Comparison of ENCODE assay signal across 15 mouse cellular contexts in the genomic region with DNA sequence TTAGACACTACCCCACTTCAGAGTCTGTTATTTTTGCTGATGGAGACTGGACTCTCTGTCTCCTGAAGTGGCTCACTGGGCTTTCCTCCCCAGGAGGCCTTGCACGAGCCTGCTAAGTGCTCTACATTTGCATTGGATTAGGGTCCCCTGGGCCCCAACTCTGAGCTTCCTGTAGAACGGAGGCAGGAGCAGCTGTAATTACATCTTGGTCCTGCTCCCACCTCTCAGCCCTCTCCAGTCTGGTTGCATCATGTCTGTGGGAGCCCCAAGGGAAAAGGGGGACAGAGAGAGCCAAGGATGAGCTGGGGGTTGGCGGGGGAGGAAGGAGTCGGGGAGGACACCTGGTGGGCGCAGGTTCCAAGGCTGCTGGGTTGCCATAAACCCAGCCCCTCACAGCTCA. TPM values are rescaled to one million over a fixed set of nuclear protein-coding genes. Genes with fewer than 3 reads are reported as not detected.
A peak's percentile ranks its signal among the peaks of the same experiment; 100 is the strongest.
DNase-seq lines count a peak whose midpoint lies in the region; ATAC-seq lines count a peak whose summit lies in the region.
"Had no signal": no experiment of that assay in that cellular context is flagged by ENCODE, and none has a peak within 500 bp of the region (broad histone marks: within the 10 kb centered on the region; RNA-seq: fewer than 3 reads in every experiment).

No protein-coding gene starts in this region.

- H3K79me2 ChIP-seq in macrophage (ENCODE audit: inconsistent target), result no peaks in the 10 kb centered on the region

- H3K4me1 ChIP-seq in neural tube, embryonic 13.5 days (replicated peaks), result peaks cover 38% of the 10 kb centered on the region
- H3K4me1 ChIP-seq in embryonic facial prominence, embryonic 14.5 days (ENCODE audit: control insufficient read depth, insufficient read depth, low read length), result peaks cover 15% of the 10 kb centered on the region

- H3K27me3 ChIP-seq in neural tube, embryonic 13.5 days, result no peaks in the 10 kb centered on the region
- no peaks in the 10 kb centered on the region for H3K27me3 ChIP-seq in embryonic facial prominence, embryonic 14.5 days (replicated peaks; ENCODE audit: control insufficient read depth, insufficient read depth, low read length)

- no peak for DNase-seq in neural tube, embryonic 10.5 days (ENCODE audit: extremely low spot score, low spot score)
- peak; percentile 84 for DNase-seq in embryonic facial prominence, embryonic 14.5 days (ENCODE audit: low spot score)
- DNase-seq in retina, embryonic 14.5 days (ENCODE audit: low spot score), result peak; percentile 49
- DNase-seq in adipocyte (ENCODE audit: low spot score), result no peak
- DNase-seq: cerebellum, adult 9-11 months; kidney, adult 9 months; liver, embryonic 13.5 days; right cerebral cortex, postnatal 14 days; thymus, postnatal 14 days had no signal

- H3K4me2 ChIP-seq in neural tube, embryonic 13.5 days, result no peak overlapping the region
- no peak overlapping the region for H3K4me2 ChIP-seq in embryonic facial prominence, embryonic 14.5 days (ENCODE audit: low read depth, low read length)
- H3K4me2 ChIP-seq: heart, embryonic 13.5 days; liver, embryonic 13.5 days had no signal

- H3K9ac ChIP-seq in neural tube, embryonic 13.5 days, result peak overlapping the region; percentile 34; the same call in 1 of the 2 replicates
- peak overlapping the region; percentile 26; the same call in 1 of the 2 replicates for H3K9ac ChIP-seq in embryonic facial prominence, embryonic 14.5 days (ENCODE audit: low read depth, low read length)
- H3K9ac ChIP-seq: heart, embryonic 13.5 days; liver, embryonic 13.5 days had no signal

- no peak overlapping the region for H3K4me3 ChIP-seq in neural tube, embryonic 13.5 days
- H3K4me3 ChIP-seq in embryonic facial prominence, embryonic 14.5 days (ENCODE audit: low read depth, low read length), result no peak overlapping the region
- H3K4me3 ChIP-seq in macrophage (ENCODE audit: inconsistent target), result no peak overlapping the region
- H3K4me3 ChIP-seq: heart, embryonic 13.5 days; liver, embryonic 13.5 days had no signal

- 18% methylated on average over 5 of the region's 5 CpGs for WGBS in neural tube, embryonic 13.5 days
- 21% methylated on average over 5 of the region's 5 CpGs for WGBS in embryonic facial prominence, embryonic 14.5 days
- 64% methylated on average over 5 of the region's 5 CpGs for WGBS in macrophage (ENCODE audit: missing documents)

- H3K27ac ChIP-seq in neural tube, embryonic 13.5 days (replicated peaks), result no peak overlapping the region; the same call in 1 of the 2 replicates
- no peak overlapping the region for H3K27ac ChIP-seq in embryonic facial prominence, embryonic 14.5 days (replicated peaks; ENCODE audit: low read depth, low read length)
- H3K27ac ChIP-seq in macrophage, result 0 out of 2 replicates have a peak overlapping the region, but pooled peaks have one; percentile 25
- H3K27ac ChIP-seq: heart, embryonic 13.5 days; liver, embryonic 13.5 days had no signal

- H3K9me3 ChIP-seq in neural tube, embryonic 13.5 days, result no peaks in the 10 kb centered on the region
- H3K9me3 ChIP-seq in embryonic facial prominence, embryonic 14.5 days (ENCODE audit: control insufficient read depth, low read length), result no peaks in the 10 kb centered on the region
- H3K9me3 ChIP-seq: heart, embryonic 13.5 days; liver, embryonic 13.5 days had no signal

- no peaks in the 10 kb centered on the region for H3K36me3 ChIP-seq in neural tube, embryonic 13.5 days
- H3K36me3 ChIP-seq in embryonic facial prominence, embryonic 14.5 days (ENCODE audit: control insufficient read depth, insufficient read depth, low read length), result no peaks in the 10 kb centered on the region
- no peaks in the 10 kb centered on the region for H3K36me3 ChIP-seq in macrophage (ENCODE audit: inconsistent target)
- H3K36me3 ChIP-seq: heart, embryonic 13.5 days; liver, embryonic 13.5 days had no signal

- 0 out of 2 replicates have a peak, but pooled peaks have one; percentile 28 for ATAC-seq in neural tube, embryonic 13.5 days (ENCODE audit: low read depth)
- peak; percentile 63 for ATAC-seq in embryonic facial prominence, embryonic 14.5 days (ENCODE audit: low read depth)
- no peak for ATAC-seq in granulocyte monocyte progenitor cell, adult 5-6 weeks (replicated peaks; ENCODE audit: poor library complexity, severe bottlenecking)
- ATAC-seq: lung, postnatal 0 days; Patski had no signal

RNA-seq across cellular contexts. Expression of gene Ptgir, which starts 5.8 kb away (rescaled TPM):
- 3.1 and 3.6 TPM in 2 replicates for polyA plus RNA-seq in neural tube, embryonic 13.5 days (2015; fragmentation: Nextera tagmentation; extraction: Ambion mirVana)
- 1.8 and 1.9 TPM in 2 replicates for polyA plus RNA-seq in embryonic facial prominence, embryonic 14.5 days (2014; fragmentation: Nextera tagmentation; extraction: Ambion mirVana)
- total RNA-seq in macrophage (2018; cell fraction: chromatin; rRNA removed), result 10 to 100 TPM in 2 of 26 experiments, 1 to 10 TPM in 24; 1.4 to 12.8 (median 4.6) TPM
- total RNA-seq in macrophage (2018; cell fraction: cytosol; rRNA removed), result 10 to 100 TPM in 7 of 26 experiments, 1 to 10 TPM in 19; 2.9 to 21.7 (median 7.9) TPM
- total RNA-seq in macrophage (2018; cell fraction: nucleus; rRNA removed), result 10 to 100 TPM in 18 of 26 experiments, 1 to 10 TPM in 8; 3.3 to 24.8 (median 11.9) TPM
- polyA plus RNA-seq in macrophage (2018), result 2.2 to 3.8 TPM (median 3.6 TPM) in 3 replicates
- 1.1 and 1.2 TPM in 2 replicates for total RNA-seq in granulocyte monocyte progenitor cell, adult 5-6 weeks (2014; fragmentation: Nextera tagmentation)
- 2.2 and 2.6 TPM in 2 replicates for total RNA-seq in granulocyte monocyte progenitor cell, adult 5-6 weeks (2017)
- polyA plus RNA-seq: Patski had no signal

RNA-seq across cellular contexts. Expression of gene Gng8, which starts 8.9 kb away (rescaled TPM):
- 15.4 and 24.1 TPM in 2 replicates for polyA plus RNA-seq in neural tube, embryonic 13.5 days (2015; fragmentation: Nextera tagmentation; extraction: Ambion mirVana)
- 27.0 and 29.1 TPM in 2 replicates for polyA plus RNA-seq in embryonic facial prominence, embryonic 14.5 days (2014; fragmentation: Nextera tagmentation; extraction: Ambion mirVana)
- total RNA-seq in macrophage (2018; cell fraction: chromatin; rRNA removed), result 1 to 10 TPM in 2 of 26 experiments, not detected in 24; 1.3 to 1.8 TPM
- under 1 TPM in 3 of 26 experiments, not detected in 23; 0.15 to 0.31 (median 0.17) TPM for total RNA-seq in macrophage (2018; cell fraction: cytosol; rRNA removed)
- 1 to 10 TPM in 2 of 26 experiments, not detected in 24; 1.4 TPM for total RNA-seq in macrophage (2018; cell fraction: nucleus; rRNA removed)
- not detected in 3 replicates for polyA plus RNA-seq in macrophage (2018)
- total RNA-seq in granulocyte monocyte progenitor cell, adult 5-6 weeks (2014; fragmentation: Nextera tagmentation), result not detected in 2 replicates
- total RNA-seq in granulocyte monocyte progenitor cell, adult 5-6 weeks (2017), result 0.26 and 0.62 TPM in 2 replicates

RNA-seq across cellular contexts. Expression of gene Calm3, which starts 23.4 kb away (rescaled TPM):
- 275 and 297 TPM in 2 replicates for polyA plus RNA-seq in neural tube, embryonic 13.5 days (2015; fragmentation: Nextera tagmentation; extraction: Ambion mirVana)
- polyA plus RNA-seq in embryonic facial prominence, embryonic 14.5 days (2014; fragmentation: Nextera tagmentation; extraction: Ambion mirVana), result 164 and 189 TPM in 2 replicates
- 10 to 100 TPM in 19 of 26 experiments, 1 to 10 TPM in 7; 3.3 to 45.5 (median 14.6) TPM for total RNA-seq in macrophage (2018; cell fraction: chromatin; rRNA removed)
- 100 to 1,000 TPM; 134 to 213 (median 179) TPM for total RNA-seq in macrophage (2018; cell fraction: cytosol; rRNA removed)
- total RNA-seq in macrophage (2018; cell fraction: nucleus; rRNA removed), result 100 to 1,000 TPM in 1 of 26 experiments, 10 to 100 TPM in 25; 23.9 to 119 (median 63.2) TPM
- polyA plus RNA-seq in macrophage (2018), result 148 to 197 TPM (median 177 TPM) in 3 replicates
- 188 and 246 TPM in 2 replicates for total RNA-seq in granulocyte monocyte progenitor cell, adult 5-6 weeks (2014; fragmentation: Nextera tagmentation)
- 463 and 465 TPM in 2 replicates for total RNA-seq in granulocyte monocyte progenitor cell, adult 5-6 weeks (2017)

RNA-seq across cellular contexts. Expression of gene Dact3, which starts 25.4 kb away (rescaled TPM):
- polyA plus RNA-seq in neural tube, embryonic 13.5 days (2015; fragmentation: Nextera tagmentation; extraction: Ambion mirVana), result 3.7 and 3.9 TPM in 2 replicates
- polyA plus RNA-seq in embryonic facial prominence, embryonic 14.5 days (2014; fragmentation: Nextera tagmentation; extraction: Ambion mirVana), result 7.2 and 7.6 TPM in 2 replicates
- 1 to 10 TPM in 2 of 26 experiments, under 1 TPM in 2, not detected in 22; 0.22 to 3.4 (median 0.92) TPM for total RNA-seq in macrophage (2018; cell fraction: chromatin; rRNA removed)
- total RNA-seq in macrophage (2018; cell fraction: cytosol; rRNA removed), result under 1 TPM; 0.03 to 0.60 (median 0.14) TPM
- under 1 TPM in 16 of 26 experiments, not detected in 10; 0.12 to 0.49 (median 0.28) TPM for total RNA-seq in macrophage (2018; cell fraction: nucleus; rRNA removed)
- polyA plus RNA-seq in macrophage (2018), result 0.15 to 0.32 TPM (median 0.31 TPM) in 3 replicates
- total RNA-seq in granulocyte monocyte progenitor cell, adult 5-6 weeks (2014; fragmentation: Nextera tagmentation), result not detected in 2 replicates
- 0.31 and 0.69 TPM in 2 replicates for total RNA-seq in granulocyte monocyte progenitor cell, adult 5-6 weeks (2017)

RNA-seq across cellular contexts. Expression of gene Pnmal2, which starts 44.0 kb away (rescaled TPM):
- polyA plus RNA-seq in neural tube, embryonic 13.5 days (2015; fragmentation: Nextera tagmentation; extraction: Ambion mirVana), result 76.2 and 82.4 TPM in 2 replicates
- 20.9 and 21.9 TPM in 2 replicates for polyA plus RNA-seq in embryonic facial prominence, embryonic 14.5 days (2014; fragmentation: Nextera tagmentation; extraction: Ambion mirVana)
- total RNA-seq in macrophage (2018; cell fraction: chromatin; rRNA removed), result under 1 TPM in 1 of 26 experiments, not detected in 25; 0.44 TPM
- total RNA-seq in macrophage (2018; cell fraction: cytosol; rRNA removed), result not detected
- total RNA-seq in macrophage (2018; cell fraction: nucleus; rRNA removed), result not detected
- not detected in 3 replicates for polyA plus RNA-seq in macrophage (2018)
- total RNA-seq in granulocyte monocyte progenitor cell, adult 5-6 weeks (2014; fragmentation: Nextera tagmentation), result not detected in 2 replicates
- total RNA-seq in granulocyte monocyte progenitor cell, adult 5-6 weeks (2017), result 0.04 TPM in 1 of 2 replicates, not detected in the other

Comparison
In these comparisons a context has a peak if more than half of its experiments do, and no peak if none do; other contexts are left out.
1. DNase-seq: peak in embryonic facial prominence, embryonic 14.5 days (single experiment) and retina, embryonic 14.5 days (single experiment); none in neural tube, embryonic 10.5 days (single experiment) and adipocyte (single experiment).
2. RNA of gene Gng8, which starts 8.9 kb away (polyA plus RNA-seq): 27.0 to 29.1 TPM in embryonic facial prominence, embryonic 14.5 days and 15.4 to 24.1 TPM in neural tube, embryonic 13.5 days; not detected in macrophage; every median in the first group is over 10 times any median in the second.